Mouse (Mus musculus): ENCODE measurements around the gene Lfng. TPM values are rescaled to one million over a fixed set of nuclear protein-coding genes. Genes with fewer than 3 reads are reported as not detected.

Lfng gene
- total and polyA plus RNA-seq, 3 experiments: 11.2 to 14.1 TPM; not detected in 1

GRCm38 (mm10) chr5:140597787-140598186, 9.3 kb upstream of the Lfng start:
- Histone ChIP-seq H3K27me3 (ENCODE audit: control insufficient read depth in 1 of 2, insufficient read depth in 2 of 2, low read length in 2 of 2) (peaks cover 2 to 5% of the 10 kb centered on the region in 2 experiments; a peak in 3 of 4 replicates), H3K27ac (ENCODE audit: control insufficient read depth, low read depth, low read length) (no peak overlapping the region), H3K9ac (ENCODE audit: control insufficient read depth, low read depth, low read length, poor library complexity, severe bottlenecking) (no peak overlapping the region), H3K79me2 (ENCODE audit: control insufficient read depth, insufficient read depth, low read length, poor library complexity) (no peaks in the 10 kb centered on the region), H3K4me1 (ENCODE audit: control insufficient read depth in 1 of 2, insufficient read depth in 2 of 2, low read length in 2 of 2) (peaks cover 4 to 20% of the 10 kb centered on the region in 2 experiments), H3K4me3 (ENCODE audit: control insufficient read depth in 1 of 2, insufficient read depth in 1 of 2, low read depth in 2 of 2, low read length in 2 of 2) (no peak overlapping the region), H3K9me3 (replicated peaks; ENCODE audit: insufficient read depth, low read length) (no peaks in the 10 kb centered on the region), H3K36me3 (ENCODE audit: control insufficient read depth in 1 of 2, insufficient read depth in 2 of 2, low read length in 2 of 2) (no peaks in the 10 kb centered on the region; a peak in 1 of 4 replicates)
- TF ChIP-seq HCFC1 (IDR thresholded peaks at IDR 0.05; ENCODE audit: low read depth, low read length) (no peak), TCF12 (IDR thresholded peaks at IDR 0.05; ENCODE audit: low read depth, low read length) (no peak), JUND (IDR thresholded peaks at IDR 0.05; ENCODE audit: low read depth, low read length) (no peak), KAT2A (conservative IDR thresholded peaks at IDR 0.05; ENCODE audit: low read depth, low read length) (no peak)
- DNase-seq (ENCODE audit: low read depth, low spot score): peak; percentile 23

DNA sequence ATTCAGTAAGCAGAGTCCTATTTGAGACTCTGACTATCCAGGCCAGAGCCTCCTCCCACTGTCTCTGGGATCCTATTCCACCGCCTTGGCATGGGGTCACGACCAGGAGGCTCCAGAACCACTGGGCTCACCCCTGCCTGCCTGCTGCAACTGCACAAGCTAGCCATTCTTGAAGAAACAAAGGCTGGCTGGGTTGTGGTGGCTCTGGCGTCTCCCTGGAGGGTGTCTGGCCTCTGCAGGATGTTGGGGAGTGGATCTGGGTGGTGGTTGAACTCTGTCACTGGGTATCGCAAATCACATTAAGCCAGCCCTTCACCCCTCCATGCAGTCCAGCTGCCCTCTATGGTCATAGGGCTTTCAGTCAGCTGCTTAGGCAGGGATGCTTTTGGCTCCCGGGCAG, 7.2 kb upstream of the Lfng start:
- no peak for DNase-seq (ENCODE audit: low read depth, low spot score)
- Histone ChIP-seq H3K36me3 (ENCODE audit: control insufficient read depth in 1 of 2, insufficient read depth in 2 of 2, low read length in 2 of 2) (no peaks in the 10 kb centered on the region; a peak in 1 of 4 replicates), H3K9ac (ENCODE audit: control insufficient read depth, low read depth, low read length, poor library complexity, severe bottlenecking) (no peak overlapping the region), H3K27ac (ENCODE audit: control insufficient read depth, low read depth, low read length) (no peak overlapping the region), H3K79me2 (ENCODE audit: control insufficient read depth, insufficient read depth, low read length, poor library complexity) (no peaks in the 10 kb centered on the region), H3K27me3 (ENCODE audit: control insufficient read depth in 1 of 2, insufficient read depth in 2 of 2, low read length in 2 of 2) (peaks cover 3 to 5% of the 10 kb centered on the region in 2 experiments; a peak in 3 of 4 replicates), H3K4me1 (ENCODE audit: control insufficient read depth in 1 of 2, insufficient read depth in 2 of 2, low read length in 2 of 2) (peaks cover 4 to 17% of the 10 kb centered on the region in 2 experiments), H3K4me3 (ENCODE audit: control insufficient read depth in 1 of 2, insufficient read depth in 1 of 2, low read depth in 2 of 2, low read length in 2 of 2) (no peak overlapping the region), H3K9me3 (replicated peaks; ENCODE audit: insufficient read depth, low read length) (no peaks in the 10 kb centered on the region)
- TF ChIP-seq POLR2AphosphoS2 (IDR thresholded peaks at IDR 0.05; ENCODE audit: low read length) (no peak), GABPA (IDR thresholded peaks at IDR 0.05; ENCODE audit: low read depth, low read length) (no peak), GATA1 (IDR thresholded peaks at IDR 0.05; ENCODE audit: low read depth, low read length) (no peak), TCF12 (IDR thresholded peaks at IDR 0.05; ENCODE audit: low read depth, low read length) (no peak)

GRCm38 (mm10) chr5:140601712-140602111, 5.4 kb upstream of the Lfng start:
- DNase-seq (ENCODE audit: low read depth, low spot score): no peak
- Histone ChIP-seq H3K36me3 (ENCODE audit: control insufficient read depth in 1 of 2, insufficient read depth in 2 of 2, low read length in 2 of 2) (no peaks in the 10 kb centered on the region), H3K27me3 (ENCODE audit: control insufficient read depth in 1 of 2, insufficient read depth in 2 of 2, low read length in 2 of 2) (peaks cover 3 to 5% of the 10 kb centered on the region in 2 experiments; a peak in 3 of 4 replicates), H3K9me3 (replicated peaks; ENCODE audit: insufficient read depth, low read length) (no peaks in the 10 kb centered on the region), H3K27ac (ENCODE audit: control insufficient read depth, low read depth, low read length) (no peak overlapping the region), H3K4me3 (ENCODE audit: control insufficient read depth in 1 of 2, insufficient read depth in 1 of 2, low read depth in 2 of 2, low read length in 2 of 2) (no peak overlapping the region), H3K79me2 (ENCODE audit: control insufficient read depth, insufficient read depth, low read length, poor library complexity) (no peaks in the 10 kb centered on the region), H3K4me1 (ENCODE audit: control insufficient read depth in 1 of 2, insufficient read depth in 2 of 2, low read length in 2 of 2) (peaks cover 0 to 7% of the 10 kb centered on the region in 2 experiments; a peak in 3 of 4 replicates), H3K9ac (ENCODE audit: control insufficient read depth, low read depth, low read length, poor library complexity, severe bottlenecking) (no peak overlapping the region)
- TF ChIP-seq NRF1 (IDR thresholded peaks at IDR 0.05; ENCODE audit: insufficient read depth, low read depth, low read length, poor library complexity, severe bottlenecking) (no peak), SMC3 (IDR thresholded peaks at IDR 0.05; ENCODE audit: low read depth, low read length) (no peak), USF1 (IDR thresholded peaks at IDR 0.05; ENCODE audit: low read depth, low read length) (no peak), ETS1 (IDR thresholded peaks at IDR 0.05; ENCODE audit: low read depth, low read length) (no peak), ZNF384 (IDR thresholded peaks at IDR 0.05; ENCODE audit: low read depth, low read length) (no peak), ZC3H11A (IDR thresholded peaks at IDR 0.05; ENCODE audit: low read depth, low read length) (no peak), BHLHE40 (IDR thresholded peaks at IDR 0.05; ENCODE audit: borderline replicate concordance, low read depth, low read length) (no peak), RCOR1 (IDR thresholded peaks at IDR 0.05; ENCODE audit: low read depth, low read length) (no peak), ZKSCAN1 (IDR thresholded peaks at IDR 0.05; ENCODE audit: low read depth, low read length) (no peak), GATA1 (IDR thresholded peaks at IDR 0.05; ENCODE audit: low read depth, low read length) (no peak), TAL1 (IDR thresholded peaks at IDR 0.05; ENCODE audit: low read length) (no peak), MEF2A (IDR thresholded peaks at IDR 0.05; ENCODE audit: extremely low read depth, insufficient replicate concordance, low read depth, low read length, poor library complexity, severe bottlenecking) (no peak), RAD21 (IDR thresholded peaks at IDR 0.05; ENCODE audit: low read depth, low read length) (no peak), MYC (IDR thresholded peaks at IDR 0.05; ENCODE audit: low read depth, low read length) (no peak)

Data from MEL (cell line).